Mouse (Mus musculus): ENCODE data around the gene Eipr1.
"Not testable (repeated sequence)": the region's sequence is repeated elsewhere in the genome, so short reads cannot be mapped to it uniquely, and the experiment has no call there.

Eipr1 gene

DNA sequence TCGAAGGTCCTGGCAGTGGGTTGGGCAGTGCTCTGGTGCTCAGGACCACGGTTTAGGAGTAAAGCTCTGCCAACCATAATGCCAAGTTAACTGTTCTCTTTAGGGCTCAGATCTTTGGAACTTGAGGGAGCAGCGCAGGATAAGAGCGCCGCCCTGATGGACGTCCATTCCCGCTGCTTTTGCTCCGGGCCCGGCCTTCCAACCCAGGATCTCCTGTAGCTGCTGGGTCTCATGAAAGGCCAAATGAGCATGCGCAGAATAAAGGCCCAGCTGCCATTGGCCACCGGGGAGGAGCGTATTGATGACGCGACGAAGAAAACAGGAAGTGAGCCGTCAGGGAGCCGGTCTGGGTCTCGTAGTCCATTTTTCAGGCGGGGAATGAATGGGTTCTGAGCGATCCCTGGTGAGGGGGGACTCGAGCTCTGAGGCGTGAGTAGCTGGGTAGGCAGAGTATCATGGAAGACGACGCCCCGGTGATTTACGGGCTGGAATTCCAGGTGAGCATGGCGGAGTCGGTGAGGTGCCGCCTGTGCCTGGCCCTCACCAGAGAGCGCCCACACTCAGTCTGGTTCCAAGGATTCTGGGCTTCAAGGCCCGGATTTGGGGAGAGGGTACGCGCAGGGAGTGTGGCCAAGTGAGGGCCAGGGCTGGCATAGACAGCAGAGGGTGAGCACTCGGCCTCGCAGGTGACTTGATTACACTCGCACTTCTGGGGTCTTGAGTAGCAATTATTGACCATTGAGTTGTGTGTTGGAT, at the start of gene Eipr1:
Eipr1 (plus strand) TSS at position 296 of the 756 bp plus-strand sequence.
- peak; percentile 88 for DNase-seq (ENCODE audit: low spot score)

DNA sequence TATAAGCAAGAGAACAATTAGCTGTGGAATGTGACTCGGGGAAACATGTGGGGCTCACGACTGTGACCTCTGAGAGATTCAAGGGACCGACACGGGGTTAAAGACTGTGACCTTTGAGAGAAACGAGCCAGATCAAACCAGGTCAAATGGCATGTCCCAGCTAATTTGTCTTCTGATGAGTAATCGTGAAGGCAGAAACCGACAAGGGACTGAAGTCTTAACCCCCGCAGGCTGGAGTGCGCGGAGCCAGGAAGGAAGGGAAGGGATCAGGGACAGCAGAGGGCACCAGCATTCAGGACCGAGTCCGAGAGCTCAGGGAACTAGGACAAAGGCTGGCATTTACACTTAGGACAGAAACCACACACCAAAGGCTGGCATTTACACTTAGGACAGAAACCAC, 47.2 kb upstream of the Eipr1 start:
- DNase-seq (ENCODE audit: low spot score): no peak

GRCm38 (mm10) chr12:28705204-28705603, 46.4 kb upstream of the Eipr1 start:
- no peak for DNase-seq (ENCODE audit: low spot score)

GRCm38 (mm10) chr12:28708154-28708553, 43.4 kb upstream of the Eipr1 start:
- DNase-seq (ENCODE audit: low spot score): no peak

GRCm38 (mm10) chr12:28710566-28711185, 40.9 kb upstream of the Eipr1 start:
- no peak for DNase-seq (ENCODE audit: low spot score)

DNA sequence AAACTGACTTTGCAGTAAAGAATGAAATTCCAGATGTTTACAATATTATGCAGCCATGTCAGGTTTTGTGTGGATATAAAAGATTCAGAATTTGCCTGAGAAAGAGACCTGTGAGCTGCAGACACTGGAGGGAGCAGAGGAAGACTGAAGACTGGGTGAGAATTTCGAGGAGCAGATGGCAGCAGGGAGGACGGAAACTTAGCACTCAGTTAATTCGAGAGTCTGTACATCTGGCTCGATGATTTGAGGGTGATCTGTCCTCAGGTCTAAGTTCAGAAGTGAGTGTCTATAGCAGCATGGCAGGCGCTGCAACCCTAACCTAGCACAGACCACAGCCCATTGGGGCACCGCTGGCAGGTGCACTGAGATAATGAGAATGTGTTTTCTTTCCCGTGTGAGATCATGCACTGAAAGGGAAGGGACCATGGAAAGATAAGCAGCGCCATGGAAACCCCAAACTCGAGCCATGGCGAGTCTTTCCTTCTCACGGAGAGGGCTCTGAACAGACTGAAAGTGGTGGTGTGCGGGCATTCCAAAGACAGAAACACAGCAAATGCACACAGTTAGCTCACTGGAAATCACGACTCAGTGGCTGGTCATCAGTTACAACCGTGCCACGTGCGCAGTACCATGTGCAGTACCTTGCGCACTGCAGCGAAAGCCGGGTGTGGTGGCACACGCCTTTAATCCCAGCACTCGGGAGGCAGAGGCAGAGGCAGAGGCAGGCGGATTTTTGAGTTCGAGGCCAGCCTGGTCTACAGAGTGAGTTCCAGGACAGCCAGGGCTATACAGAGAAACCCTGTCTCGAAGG, 36.6 kb upstream of the Eipr1 start:
- DNase-seq (ENCODE audit: low spot score): no peak

DNA sequence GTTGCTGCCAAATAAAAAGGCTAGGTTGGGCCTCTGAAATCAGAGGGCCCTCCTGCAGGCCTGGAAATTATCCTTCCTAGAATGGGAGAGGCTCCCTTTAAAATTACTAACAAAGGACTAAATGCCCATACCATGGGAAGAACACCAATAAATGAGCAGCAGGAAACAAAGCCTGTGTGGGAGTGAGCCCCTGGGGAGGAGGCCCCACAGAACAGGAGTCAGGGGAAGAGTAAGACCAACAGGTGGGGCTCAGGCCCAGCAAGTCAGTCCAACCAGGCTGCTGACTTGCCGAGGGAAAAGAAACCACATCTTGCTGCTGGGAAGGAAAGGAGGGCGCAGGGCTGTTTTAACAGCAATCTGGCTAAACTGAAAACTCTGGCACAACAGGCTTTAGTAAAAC, 34.5 kb upstream of the Eipr1 start:
- no peak for DNase-seq (ENCODE audit: low spot score)

DNA sequence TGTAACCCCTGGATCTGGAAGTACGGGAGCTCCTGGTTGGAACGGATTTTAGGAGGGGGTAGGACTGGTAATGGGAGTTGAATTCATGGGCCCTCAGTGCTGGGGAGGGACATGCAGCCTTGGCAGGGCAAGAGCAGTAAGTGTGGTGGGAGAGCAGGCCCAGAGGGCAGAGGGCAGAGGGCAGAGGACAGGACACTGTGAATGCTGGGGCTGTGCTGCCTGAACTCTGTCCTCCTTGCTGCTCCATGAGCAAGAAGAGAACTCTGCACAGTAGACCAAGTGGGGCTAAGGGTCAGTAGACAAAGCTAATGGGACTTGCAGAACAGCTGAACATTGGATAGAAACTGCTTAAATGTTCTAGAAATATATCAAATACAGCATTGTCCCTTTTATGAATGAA, 33.5 kb upstream of the Eipr1 start:
- DNase-seq (ENCODE audit: low spot score): no peak

DNA sequence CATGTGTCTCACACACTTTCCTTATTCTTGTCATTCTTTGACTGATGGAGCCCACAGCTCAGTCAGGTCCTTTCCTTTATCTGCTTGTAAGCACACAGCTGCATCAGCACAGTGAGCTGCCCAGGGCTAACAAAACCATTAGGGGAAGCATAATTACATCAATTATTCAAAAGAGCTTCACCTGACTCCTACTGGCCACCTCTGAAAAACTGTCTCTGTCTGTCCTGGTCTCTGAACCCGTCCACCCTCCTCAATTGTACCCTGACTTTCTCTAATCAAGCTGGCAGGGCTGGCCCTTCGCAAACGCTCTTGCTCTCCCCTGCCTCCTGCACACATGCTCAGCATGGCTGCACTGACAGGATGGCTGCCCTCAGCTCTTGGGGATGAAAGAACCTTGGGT, 27.2 kb upstream of the Eipr1 start:
- no peak for DNase-seq (ENCODE audit: low spot score)

GRCm38 (mm10) chr12:28726204-28726603, 25.4 kb upstream of the Eipr1 start:
- no peak for DNase-seq (ENCODE audit: low spot score)

DNA sequence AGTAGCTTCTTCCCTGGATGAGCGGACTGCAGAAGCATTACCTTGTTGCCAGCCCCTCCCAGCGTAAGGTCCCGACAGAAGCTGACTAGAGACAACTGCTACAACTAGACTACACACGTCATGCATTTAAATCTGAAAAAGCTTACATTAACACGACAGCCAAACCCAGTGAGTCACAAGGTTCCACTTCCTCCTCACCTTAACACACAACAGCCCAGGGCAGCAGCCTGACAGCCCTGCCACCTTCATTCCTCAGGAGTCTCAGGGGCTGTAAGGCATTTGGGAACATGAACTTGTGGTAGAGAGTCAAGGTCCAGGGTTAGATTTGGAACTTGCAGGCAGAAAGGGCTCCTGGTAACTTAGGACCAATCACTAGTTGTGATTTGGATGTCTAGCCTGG, 24.5 kb upstream of the Eipr1 start:
- DNase-seq (ENCODE audit: low spot score): no peak

- no peak for DNase-seq (ENCODE audit: low spot score)
These were observed 19.0 kb upstream of the Eipr1 start for GRCm38 (mm10) chr12:28732631-28733030.

DNA sequence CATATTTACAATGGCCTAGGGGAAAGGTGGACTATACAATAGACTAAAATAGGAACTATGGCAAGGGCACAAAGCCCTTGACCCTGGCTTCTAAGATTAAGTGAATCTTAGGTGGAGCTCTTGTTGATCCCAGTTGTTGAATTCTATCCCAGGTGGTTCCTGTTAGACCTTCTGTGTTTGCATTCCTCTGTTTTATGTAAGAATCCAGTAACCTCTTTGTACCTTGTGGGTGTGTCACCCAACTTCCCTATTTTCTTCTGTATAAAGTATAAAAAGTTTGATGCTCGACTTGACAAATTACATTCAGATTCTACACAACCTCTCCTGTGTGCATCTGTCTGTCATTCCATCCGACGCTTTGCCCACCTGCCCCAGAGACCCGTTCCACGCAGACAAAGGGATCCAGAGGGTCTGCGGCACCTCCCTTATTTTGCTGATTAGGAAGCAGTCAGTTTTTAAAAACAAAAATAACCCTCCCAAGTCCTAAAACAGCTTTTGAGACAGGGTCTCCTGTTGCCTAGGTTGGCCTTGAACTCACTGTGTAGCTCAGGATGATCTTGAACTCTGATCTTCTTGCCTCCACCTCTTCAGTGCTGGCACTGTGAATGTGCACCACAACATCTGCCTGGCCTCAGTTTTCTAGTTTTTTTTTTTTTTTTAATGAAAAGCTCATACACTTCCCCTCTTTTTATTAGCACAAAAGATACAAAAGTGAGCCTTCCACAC, 17.9 kb upstream of the Eipr1 start:
- not testable (repeated sequence) for DNase-seq (ENCODE audit: low spot score)

- no peak for DNase-seq (ENCODE audit: low spot score)
These were observed 17.3 kb upstream of the Eipr1 start for GRCm38 (mm10) chr12:28734271-28734670.

- no peak for DNase-seq (ENCODE audit: low spot score)
These were observed 16.3 kb upstream of the Eipr1 start for GRCm38 (mm10) chr12:28735293-28735692.

DNA sequence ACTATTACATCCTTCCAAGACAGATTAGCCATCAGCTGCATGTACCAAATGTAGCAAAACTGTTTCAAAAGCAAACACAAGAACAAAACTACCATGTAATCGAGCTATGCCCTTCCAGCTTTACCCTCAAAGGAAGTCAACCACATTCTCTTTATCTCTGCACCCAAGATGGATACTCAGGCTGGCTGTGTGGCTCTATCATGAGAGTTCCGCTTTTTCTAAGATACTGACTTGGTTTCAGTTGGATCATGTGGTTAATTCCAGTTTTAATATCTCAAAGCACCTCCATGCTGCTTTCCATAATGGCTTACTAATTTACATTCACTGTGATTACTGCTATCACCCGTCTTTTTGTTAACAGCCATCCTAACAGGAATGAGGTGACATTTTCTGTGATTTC, 8.3 kb upstream of the Eipr1 start:
- no peak for DNase-seq (ENCODE audit: low spot score)

- peak; percentile 79 for DNase-seq (ENCODE audit: low spot score)
These were observed 1.5 kb upstream of the Eipr1 start, which contains the start of gene Trappc12 for GRCm38 (mm10) chr12:28750021-28750633. Trappc12 (minus strand) TSS chr12:28750472.

- no peak for DNase-seq (ENCODE audit: low spot score)
These were observed 727 bp upstream of the Eipr1 start for GRCm38 (mm10) chr12:28750876-28751275.

- DNase-seq (ENCODE audit: low spot score): no peak
These were observed 4.4 kb downstream of the Eipr1 start for GRCm38 (mm10) chr12:28756019-28756418.

DNA sequence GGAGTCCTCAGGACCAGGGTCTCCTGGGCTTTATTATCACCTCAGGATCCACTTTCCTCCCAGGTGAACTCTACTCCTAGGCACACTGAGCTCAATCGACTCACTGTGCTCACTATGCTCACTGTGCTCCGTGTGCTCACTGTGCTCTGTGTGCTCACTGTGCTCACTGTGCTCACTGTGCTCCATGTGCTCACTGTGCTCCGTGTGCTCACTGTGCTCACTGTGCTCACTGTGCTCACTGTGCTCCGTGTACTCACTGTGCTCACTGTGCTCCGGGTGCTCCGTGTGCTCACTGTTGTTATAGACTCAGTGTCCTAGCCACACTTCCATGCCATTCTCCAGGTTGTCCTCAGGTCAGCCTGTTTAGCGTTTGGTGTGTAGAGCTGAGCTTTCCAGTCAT, 18.4 kb downstream of the Eipr1 start:
- DNase-seq (ENCODE audit: low spot score): no peak

- no peak for DNase-seq (ENCODE audit: low spot score)
These were observed 22.2 kb downstream of the Eipr1 start for GRCm38 (mm10) chr12:28773815-28774214.

DNA sequence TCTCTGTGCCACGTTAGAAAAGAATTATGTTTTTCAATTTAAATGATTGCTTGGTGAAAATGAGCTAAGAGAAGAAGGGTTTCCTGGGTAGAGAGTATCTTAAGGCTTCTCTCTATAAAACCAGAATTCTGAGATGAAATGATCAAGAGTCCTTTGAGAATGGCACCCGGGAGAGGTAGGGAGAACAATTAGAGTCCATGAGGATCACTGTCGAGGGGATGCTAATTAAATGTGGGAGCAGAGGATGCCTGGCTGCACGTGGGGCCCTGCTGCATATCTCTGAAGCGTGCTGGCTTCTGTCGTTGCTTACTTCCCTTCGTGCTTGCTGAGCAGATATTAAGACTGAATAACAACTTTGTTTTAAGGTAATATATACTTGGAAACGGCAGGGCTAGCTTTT, 23.5 kb downstream of the Eipr1 start:
- no peak for DNase-seq (ENCODE audit: low spot score)

Measured in ovary, adult 18-20 months (tissue).